Mouse (Mus musculus): ENCODE measurements around the gene Ccn5.

The Ccn5 gene

DNA sequence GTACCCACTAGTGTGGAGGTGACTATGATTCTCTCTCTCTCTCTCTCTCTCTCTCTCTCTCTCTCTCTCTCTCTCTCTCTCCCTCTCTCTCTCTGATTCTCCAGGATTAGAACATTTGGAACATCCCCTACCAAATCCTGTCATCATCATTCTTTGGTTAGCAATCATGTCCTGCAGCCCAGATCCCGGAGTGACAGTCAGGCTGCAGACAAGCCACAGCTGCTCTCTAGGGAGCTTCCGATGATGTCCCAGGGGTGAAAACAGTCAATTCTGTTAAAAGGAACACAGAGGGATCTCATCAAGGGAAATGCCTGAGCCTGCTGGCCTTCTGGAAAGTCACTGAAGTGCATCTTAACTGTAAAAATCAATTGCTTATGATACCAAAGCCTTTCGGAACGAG, 21.4 kb downstream of the Ccn5 start:
- DNase-seq (ENCODE audit: low spot score in 2 of 2): no peak

DNA sequence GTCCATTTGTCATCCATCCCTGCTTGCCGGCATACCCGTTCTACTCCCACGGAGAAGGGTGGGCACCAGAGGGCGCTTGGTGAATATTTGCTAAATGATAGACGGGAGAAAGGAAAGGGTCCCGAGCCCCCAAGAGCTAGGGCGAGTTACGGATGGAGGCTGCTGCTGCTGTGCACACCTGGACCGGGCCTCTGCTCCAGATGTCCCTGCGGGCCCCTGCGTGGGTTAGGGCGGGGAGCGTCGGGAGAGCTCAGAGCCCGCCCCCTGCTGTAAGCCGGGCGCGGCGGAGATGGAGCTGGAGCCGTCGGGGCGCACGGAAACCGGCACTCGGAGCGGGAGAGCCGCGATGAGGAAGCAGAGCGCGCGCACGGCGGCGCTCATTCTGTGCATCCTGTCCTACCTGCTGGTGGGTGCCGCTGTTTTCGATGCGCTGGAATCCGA, 32.8 kb downstream of the Ccn5 start, which contains the start of gene Kcnk15:
TSS of gene Kcnk15 (plus strand) at position 191 of the 441 bp plus-strand sequence.
- no peak for DNase-seq (ENCODE audit: low spot score in 2 of 2)

DNA sequence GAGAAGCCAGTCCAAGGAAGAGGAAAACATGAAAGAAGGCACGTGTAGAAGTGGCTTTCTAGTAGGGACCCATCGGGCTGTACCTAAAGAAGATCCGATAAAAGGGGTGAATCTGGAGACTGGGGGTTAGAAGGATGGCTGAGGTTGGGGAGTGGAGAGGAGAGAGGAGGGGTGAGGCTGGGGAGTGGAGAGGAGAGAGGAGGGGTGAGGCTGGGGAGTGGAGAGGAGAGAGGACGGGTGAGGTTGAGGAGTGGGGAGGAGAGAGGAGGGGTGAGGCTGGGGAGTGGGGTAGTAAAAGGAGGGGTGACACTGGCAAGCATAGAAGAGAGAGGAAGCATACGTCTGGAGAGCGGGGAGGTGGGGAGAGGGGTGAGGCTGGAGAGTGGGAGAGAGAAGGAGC, 36.6 kb downstream of the Ccn5 start:
- no peak for DNase-seq (ENCODE audit: low spot score in 2 of 2)

DNA sequence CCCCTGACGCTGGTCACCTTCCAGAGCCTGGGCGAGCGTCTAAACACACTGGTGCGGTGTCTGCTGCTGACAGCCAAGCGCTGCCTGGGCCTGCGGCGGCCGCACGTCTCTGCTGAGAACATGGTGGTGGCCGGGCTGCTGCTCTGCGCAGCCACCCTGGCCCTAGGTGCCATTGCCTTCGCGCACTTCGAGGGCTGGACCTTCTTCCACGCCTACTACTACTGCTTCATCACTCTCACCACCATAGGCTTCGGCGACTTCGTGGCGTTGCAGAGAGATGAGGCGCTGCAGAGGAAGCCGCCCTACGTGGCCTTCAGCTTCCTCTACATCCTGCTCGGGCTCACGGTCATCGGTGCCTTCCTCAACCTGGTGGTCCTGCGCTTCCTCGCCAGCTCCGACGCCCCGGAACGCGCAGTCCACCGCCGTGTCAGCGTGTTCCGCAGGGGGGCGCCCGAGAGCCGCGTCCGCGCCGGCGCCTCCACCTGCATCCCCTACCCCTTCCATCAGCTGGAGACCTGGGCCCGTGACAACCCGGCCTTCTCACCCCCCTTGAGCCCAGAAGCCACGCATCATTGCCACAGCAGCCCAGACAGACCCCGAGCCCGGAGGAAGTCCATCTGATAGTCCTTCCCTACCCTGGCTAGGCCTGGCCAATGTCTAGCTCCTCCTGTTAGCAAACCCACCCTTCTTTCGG, 37.7 kb downstream of the Ccn5 start:
- DNase-seq (ENCODE audit: low spot score in 2 of 2): peak in 1 of 2 experiments; percentile 11

DNA sequence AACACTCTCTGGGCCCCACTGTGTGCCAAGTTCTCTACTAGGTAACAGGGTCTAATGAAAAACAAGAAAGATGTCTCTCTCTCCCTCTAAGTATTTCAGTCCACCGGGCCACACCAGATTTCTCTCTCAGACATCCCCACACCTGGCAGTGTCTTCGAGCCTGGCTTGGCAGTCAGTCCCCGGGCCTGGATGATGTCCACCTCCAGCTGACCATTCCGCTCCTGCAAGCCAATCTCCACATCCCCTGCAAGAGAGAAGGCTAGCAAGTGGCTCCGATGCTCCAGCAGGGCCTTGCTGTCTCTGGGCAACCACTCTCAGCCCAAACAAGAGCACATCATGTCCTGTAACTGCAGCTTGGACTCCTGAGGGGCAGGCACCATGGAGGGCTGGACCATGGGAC, 44.6 kb downstream of the Ccn5 start:
- no peak for DNase-seq (ENCODE audit: low spot score in 2 of 2)

DNA sequence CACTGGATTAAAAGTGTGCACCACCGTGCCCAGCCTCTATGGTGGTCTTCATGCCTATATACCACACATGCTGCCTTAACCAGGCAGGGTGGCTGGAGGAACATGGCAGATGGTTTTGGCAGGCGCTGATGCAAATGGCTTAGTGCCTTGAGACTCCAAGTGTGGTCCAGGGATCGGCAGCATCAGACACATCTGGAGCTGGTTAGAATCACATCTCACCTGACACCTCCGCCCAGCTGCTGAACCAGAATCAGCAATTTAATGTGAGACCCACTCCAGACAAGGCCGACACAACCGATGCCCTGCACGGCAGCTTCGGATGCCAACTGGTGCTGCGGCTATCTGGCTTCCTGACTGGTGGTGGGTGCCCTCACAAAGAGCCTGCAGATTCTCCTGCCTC, 45.4 kb downstream of the Ccn5 start:
- DNase-seq (ENCODE audit: low spot score in 2 of 2): no peak

DNA sequence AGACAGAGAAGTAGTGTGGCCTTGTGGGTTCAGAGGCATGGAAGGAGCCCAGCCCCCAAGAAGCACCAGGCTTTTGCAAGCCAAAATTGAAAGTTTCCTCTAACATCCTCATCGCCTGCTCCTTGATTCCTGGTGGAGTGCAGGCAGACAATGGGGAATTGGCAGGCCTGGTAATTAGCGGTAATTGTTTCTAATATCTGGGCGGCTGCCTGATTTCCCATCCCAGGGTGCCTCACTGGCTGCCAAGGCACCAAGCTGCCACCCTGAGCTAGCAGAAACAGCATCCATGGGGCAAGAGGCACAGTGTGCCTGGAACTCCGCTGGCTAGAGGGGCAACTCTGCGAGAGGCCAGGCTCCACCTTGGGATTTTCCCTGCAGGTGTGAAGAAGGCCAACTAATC, 49.1 kb downstream of the Ccn5 start:
- no peak for DNase-seq (ENCODE audit: low spot score in 2 of 2)

DNA sequence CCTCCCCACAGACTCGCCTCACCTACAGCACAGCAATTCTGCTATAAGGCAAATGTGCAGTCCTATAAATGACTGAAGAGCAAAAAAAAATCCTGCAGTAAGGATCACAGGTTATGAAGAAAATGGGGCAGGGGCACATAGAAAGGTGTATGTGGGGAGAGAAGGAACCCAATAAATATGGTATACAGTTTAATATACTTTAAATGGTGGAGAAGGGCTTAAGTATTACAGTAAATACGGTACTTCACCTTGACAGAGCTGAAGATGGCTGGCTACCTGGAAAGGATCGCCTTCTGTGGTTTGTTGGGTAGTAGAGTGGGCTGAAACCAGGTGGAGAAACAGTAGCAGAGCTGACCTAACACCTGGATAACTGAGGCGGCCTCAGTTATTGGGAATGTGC, 50.6 kb downstream of the Ccn5 start:
- no peak for DNase-seq (ENCODE audit: low spot score in 2 of 2)

DNA sequence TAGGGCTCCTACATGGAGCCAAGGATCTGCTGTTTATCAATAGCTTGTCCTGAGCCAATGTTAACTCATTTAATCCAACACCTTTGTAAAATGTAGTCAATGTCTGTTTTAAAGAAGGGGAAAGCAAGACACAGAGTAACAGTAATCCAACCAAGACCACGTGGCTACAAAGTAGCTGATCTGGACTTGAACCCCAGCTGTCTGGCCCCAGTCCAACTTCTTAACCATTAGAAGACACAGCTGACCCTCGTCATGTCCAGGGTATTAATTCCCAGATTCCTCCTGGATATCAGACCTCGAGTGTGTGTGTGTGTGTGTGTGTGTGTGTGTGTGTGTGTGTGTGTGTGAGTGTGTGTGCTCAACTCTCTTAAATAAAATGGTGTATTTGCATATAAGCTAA, 51.2 kb downstream of the Ccn5 start:
- no peak for DNase-seq (ENCODE audit: low spot score in 2 of 2)

DNA sequence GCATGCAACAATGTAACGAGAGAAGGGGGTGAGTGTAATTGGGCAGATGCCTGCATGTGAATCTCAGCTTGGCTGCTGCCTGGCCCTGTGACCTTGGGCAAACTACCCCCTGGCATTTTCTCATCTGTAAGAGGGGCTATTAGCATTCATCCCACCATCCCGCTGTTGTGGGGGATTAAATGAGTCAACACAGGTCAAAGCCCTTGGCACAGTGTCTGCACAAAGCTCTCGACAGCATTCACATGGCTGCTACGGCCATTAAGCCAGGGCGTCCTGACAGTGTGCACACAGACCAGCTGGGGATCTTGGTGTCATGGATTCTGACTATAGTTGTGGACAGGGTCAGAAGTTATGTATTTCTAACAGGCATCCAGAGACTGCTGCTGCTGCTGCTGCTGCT, 54.2 kb downstream of the Ccn5 start:
- DNase-seq (ENCODE audit: low spot score in 2 of 2): no peak

DNA sequence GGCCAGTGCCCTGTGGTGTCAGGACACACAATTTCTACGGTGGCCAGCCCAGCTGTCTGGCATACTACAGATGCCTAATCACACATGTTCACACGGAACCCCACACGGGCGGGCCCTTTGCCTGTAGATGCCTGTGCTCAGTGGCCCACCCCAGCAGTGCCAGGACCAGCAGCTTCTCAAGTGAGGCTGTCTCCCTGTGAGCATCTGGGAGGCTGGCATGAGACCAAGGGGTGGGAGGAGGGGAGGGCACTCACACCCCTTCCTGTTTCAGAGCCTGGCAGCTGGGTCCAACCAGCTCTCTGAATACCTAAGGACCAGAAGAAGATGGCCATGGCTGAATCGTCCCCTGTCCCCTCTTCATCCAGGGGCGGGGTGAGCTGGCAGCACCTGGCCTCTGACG, 54.8 kb downstream of the Ccn5 start:
- DNase-seq (ENCODE audit: low spot score in 2 of 2): no peak

DNA sequence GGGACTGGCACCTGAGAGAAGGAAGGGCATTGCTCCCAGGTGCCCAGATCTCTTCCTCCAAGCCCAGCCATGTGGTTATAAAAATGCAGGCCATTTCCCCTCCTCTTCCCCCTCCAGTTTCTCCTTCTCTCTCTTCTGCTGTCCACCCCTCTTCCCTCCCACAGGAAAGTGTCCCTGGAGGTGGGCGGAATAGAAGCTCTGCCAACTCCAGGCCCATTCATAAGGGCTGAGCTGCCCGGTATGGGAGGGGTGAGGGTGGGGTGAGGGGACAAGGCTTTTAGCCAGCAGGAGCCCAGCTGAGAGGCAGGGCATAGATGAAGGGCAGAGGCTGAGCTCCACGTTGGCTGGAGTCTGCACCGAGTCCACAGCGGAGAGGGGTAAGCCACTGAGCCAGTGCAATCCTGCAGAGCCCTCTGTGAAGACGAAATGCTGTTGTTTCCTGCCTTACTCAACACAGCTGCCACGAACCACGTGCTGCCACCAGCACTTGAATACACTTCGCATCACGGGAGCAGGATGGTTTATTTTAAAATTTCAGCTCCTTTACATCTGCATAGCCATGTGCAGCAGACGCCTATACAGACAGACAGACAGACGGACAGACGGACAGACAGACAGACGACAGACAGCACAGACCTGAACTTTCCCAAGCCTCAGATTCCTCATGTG, 56.3 kb downstream of the Ccn5 start:
- DNase-seq (ENCODE audit: low spot score in 2 of 2): no peak

DNA sequence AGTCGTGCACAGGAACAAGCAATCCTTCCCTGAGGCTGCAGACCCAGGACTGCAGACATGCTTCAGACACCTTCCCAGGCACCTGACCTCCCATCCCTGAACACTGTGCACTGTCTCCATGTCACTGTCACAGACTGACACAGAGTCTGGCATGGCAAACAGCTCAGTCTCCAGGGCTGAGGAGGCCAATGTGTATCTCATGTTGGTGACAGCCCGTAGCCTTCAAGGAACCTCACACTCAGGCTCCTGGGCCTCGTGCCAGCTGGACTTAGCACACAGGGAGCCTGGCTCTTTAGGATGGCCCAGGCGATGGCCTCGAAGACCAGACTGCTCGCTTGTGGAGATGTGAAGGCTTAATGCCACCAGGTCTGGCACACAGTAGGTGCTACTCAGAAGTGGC, 60.2 kb downstream of the Ccn5 start:
- no peak for DNase-seq (ENCODE audit: low spot score in 2 of 2)

All from spleen, postnatal 14 days (tissue).